Mouse (Mus musculus) stomach, embryonic 15.5 days (tissue): ENCODE data around the gene Npnt. TPM values are rescaled to one million over a fixed set of nuclear protein-coding genes. Genes with fewer than 3 reads are reported as not detected.

ENCODE experiments used
- ATAC-seq: fragments of 200-750 bp; cut with Nextera tagmentation; 2 replicates; pipeline ENCODE4 v1.8.0; 2017; ENCODE audit warnings: low read depth, moderate number of reproducible peaks, moderate TSS enrichment; ENCODE audit not compliant: insufficient read depth, low FRiP score
- H3K27ac ChIP-seq: fragments of 300-500 bp; sonication (generic); 2 replicates; pipeline ENCODE4 v1.5.1; 2015; ENCODE audit warnings: mild to moderate bottlenecking, inconsistent platforms
- H3K27me3 ChIP-seq: fragments of 300-500 bp; sonication (generic); replicated peaks from 2 replicates; pipeline ENCODE4 v1.6.1; 2015; ENCODE audit warnings: inconsistent platforms
- H3K36me3 ChIP-seq: fragments of 300-500 bp; sonication (generic); 2 replicates; pipeline ENCODE4 v1.6.1; 2015; ENCODE audit warnings: inconsistent platforms
- H3K4me1 ChIP-seq: fragments of 300-500 bp; sonication (generic); 2 replicates; pipeline ENCODE4 v1.6.1; 2015; ENCODE audit warnings: inconsistent platforms
- H3K4me2 ChIP-seq: fragments of 300-500 bp; sonication (generic); 2 replicates; pipeline ENCODE4 v1.6.1; 2015; ENCODE audit warnings: mild to moderate bottlenecking, inconsistent platforms
- H3K4me3 ChIP-seq: fragments of 300-500 bp; sonication (generic); replicated peaks from 2 replicates; pipeline ENCODE4 v1.5.1; 2015; ENCODE audit warnings: inconsistent platforms
- H3K9ac ChIP-seq: fragments of 300-500 bp; sonication (generic); 2 replicates; pipeline ENCODE4 v1.6.1; 2015; ENCODE audit warnings: inconsistent platforms
- H3K9me3 ChIP-seq: fragments of 300-500 bp; sonication (generic); 2 replicates; pipeline ENCODE4 v1.6.1; 2016; ENCODE audit warnings: inconsistent platforms
- WGBS: fragments of 180-500 bp; shearing (Covaris S2); methylation state at CpG from one replicate; pipeline ENCODE4 v1.1.7; 2015; 5-methylcytosine and 5-hydroxymethylcytosine counted together
- polyA plus RNA-seq: library from polyadenylated mRNA; unstranded; fragments of >200 nt; fragmentation: Nextera tagmentation; extraction: Ambion mirVana; gene quantifications from 2 replicates; pipeline ENCODE4 v1.2.1, GENCODE M21; 2015

Npnt gene
- polyA plus RNA-seq, 1 experiment from 2014 or later = 51.4 TPM

DNA sequence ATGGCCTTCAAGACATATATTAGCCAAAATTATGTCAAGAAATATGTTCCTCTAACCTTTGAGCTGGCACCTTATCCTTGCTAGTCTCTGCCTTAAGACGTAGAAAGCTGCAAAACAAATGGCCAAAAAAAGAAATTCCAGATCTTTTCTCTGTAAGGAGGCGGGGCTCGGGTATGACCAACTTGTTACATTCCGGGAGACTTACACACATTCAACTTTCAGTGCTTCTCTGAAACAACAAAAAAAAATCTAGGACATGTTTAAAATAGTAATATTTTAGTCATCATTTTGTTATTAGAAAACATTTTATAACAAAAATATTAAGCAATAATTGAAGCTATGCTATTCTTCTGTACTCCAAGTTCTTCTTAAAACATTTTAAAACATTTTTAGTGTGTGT is 18.6 kb downstream of the Npnt start:
- Histone ChIP-seq H3K4me2 (no peak overlapping the region), H3K9me3 (no peaks in the 10 kb centered on the region), H3K27me3 (no peaks in the 10 kb centered on the region), H3K36me3 (no peaks in the 10 kb centered on the region), H3K4me1 (0 out of 2 replicates have a peak, but pooled peaks cover 6% of the 10 kb centered on the region), H3K9ac (no peak overlapping the region), H3K27ac (no peak overlapping the region), H3K4me3 (no peak overlapping the region)
- no peak for ATAC-seq
- 79% methylated on average over 4 of the region's 4 CpGs for WGBS

DNA sequence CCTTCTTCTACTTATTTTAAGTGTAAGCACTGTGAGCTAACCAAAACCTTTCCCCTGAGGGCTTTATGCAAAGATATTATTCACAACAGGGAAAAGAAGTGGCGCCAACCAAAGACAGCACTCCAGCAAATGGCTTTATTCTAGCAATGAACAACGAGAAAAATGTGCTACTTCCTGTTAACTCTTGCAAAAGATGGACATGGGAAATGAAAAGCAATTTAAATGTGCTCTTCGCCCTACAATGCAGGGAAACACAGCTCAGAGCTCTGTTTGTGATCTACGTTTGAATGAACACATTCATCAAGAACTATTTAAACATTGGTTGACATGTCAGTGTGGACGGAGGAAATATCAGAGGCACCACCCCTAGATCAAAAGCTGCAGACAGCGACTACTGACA is 20.2 kb downstream of the Npnt start:
- Histone ChIP-seq H3K4me3 (no peak overlapping the region), H3K27me3 (no peaks in the 10 kb centered on the region), H3K4me1 (0 out of 2 replicates have a peak, but pooled peaks cover 6% of the 10 kb centered on the region), H3K27ac (no peak overlapping the region), H3K9ac (no peak overlapping the region), H3K4me2 (no peak overlapping the region), H3K9me3 (no peaks in the 10 kb centered on the region), H3K36me3 (no peaks in the 10 kb centered on the region)
- no peak for ATAC-seq
- 11% methylated on average over 6 of the region's 6 CpGs for WGBS

DNA sequence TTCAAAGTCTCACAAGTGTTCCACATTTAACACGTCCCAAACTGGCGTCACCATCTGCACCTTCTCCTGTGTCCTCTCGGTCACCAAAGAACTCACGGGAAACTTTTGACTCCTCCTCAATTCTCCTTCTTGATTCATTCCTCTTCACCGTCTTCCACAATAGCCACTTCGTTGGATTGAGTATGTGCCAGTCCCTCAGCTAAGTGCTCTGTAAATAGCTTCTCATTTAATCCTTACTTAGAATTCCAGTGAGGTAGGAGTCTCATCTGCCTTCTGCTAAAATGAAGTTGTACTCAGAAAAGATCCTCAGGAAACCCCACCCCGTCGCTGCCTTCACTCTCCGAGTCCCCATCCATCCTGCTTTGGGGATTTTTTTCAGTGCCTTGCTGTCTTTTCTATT is 21.9 kb downstream of the Npnt start:
- H3K36me3 ChIP-seq = no peaks in the 10 kb centered on the region
- no peak for ATAC-seq
- 0 out of 2 replicates have a peak, but pooled peaks cover 6% of the 10 kb centered on the region for H3K4me1 ChIP-seq
- H3K9ac ChIP-seq = no peak overlapping the region
- no peak overlapping the region for H3K4me3 ChIP-seq
- no peaks in the 10 kb centered on the region for H3K27me3 ChIP-seq
- H3K27ac ChIP-seq = no peak overlapping the region
- no peak overlapping the region for H3K4me2 ChIP-seq
- WGBS = 89% methylated on average over 9 of the region's 9 CpGs
- no peaks in the 10 kb centered on the region for H3K9me3 ChIP-seq

DNA sequence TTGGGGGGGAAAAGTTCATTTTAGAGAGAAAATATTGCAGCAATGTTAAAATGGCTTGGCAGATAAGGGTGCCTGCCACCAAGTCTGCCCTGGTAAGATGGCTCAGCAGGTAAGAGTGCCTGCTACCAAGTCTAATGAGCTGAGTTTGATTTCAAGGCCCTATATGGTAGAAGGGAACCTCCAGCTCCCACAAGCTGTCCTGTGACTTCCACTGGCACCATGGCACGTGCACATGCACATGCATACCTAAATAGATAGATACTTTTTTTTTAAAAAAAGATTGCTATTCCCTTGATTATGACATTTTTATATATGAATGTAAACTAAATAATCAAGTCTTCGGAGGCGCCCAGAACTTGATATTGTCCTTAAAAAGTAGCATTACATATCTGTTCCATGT is 30.3 kb downstream of the Npnt start:
- WGBS = 90% methylated on average over 3 of the region's 3 CpGs
- no peak overlapping the region for H3K4me2 ChIP-seq
- no peaks in the 10 kb centered on the region for H3K36me3 ChIP-seq
- H3K27me3 ChIP-seq = no peaks in the 10 kb centered on the region
- no peak overlapping the region for H3K4me3 ChIP-seq
- no peaks in the 10 kb centered on the region for H3K9me3 ChIP-seq
- H3K4me1 ChIP-seq = no peaks in the 10 kb centered on the region
- ATAC-seq = no peak
- H3K27ac ChIP-seq = no peak overlapping the region
- H3K9ac ChIP-seq = no peak overlapping the region

DNA sequence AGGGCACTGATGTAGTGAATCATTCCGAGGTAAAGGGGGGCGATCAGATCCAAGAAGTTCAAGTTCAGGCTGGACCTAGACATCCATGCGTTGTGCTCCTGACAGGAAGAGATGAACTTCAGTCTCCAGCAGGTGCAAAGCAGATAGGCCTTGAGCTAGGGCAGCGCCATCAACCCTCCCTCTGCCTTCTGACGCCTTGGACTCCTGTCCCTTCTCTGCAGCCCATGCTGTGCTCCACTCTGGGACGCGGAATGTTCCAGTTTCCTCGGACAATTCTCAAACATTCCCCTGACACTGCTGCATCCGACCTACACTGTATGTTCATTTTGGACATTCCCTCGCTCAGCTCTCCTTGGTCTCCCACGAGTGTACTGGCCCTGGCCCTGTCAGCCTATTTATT is 30.9 kb downstream of the Npnt start:
- Histone ChIP-seq H3K9me3 (no peaks in the 10 kb centered on the region), H3K36me3 (no peaks in the 10 kb centered on the region), H3K9ac (no peak overlapping the region), H3K27ac (no peak overlapping the region), H3K27me3 (no peaks in the 10 kb centered on the region), H3K4me1 (no peaks in the 10 kb centered on the region), H3K4me3 (no peak overlapping the region), H3K4me2 (no peak overlapping the region)
- ATAC-seq = no peak
- WGBS = 92% methylated on average over 11 of the region's 11 CpGs

DNA sequence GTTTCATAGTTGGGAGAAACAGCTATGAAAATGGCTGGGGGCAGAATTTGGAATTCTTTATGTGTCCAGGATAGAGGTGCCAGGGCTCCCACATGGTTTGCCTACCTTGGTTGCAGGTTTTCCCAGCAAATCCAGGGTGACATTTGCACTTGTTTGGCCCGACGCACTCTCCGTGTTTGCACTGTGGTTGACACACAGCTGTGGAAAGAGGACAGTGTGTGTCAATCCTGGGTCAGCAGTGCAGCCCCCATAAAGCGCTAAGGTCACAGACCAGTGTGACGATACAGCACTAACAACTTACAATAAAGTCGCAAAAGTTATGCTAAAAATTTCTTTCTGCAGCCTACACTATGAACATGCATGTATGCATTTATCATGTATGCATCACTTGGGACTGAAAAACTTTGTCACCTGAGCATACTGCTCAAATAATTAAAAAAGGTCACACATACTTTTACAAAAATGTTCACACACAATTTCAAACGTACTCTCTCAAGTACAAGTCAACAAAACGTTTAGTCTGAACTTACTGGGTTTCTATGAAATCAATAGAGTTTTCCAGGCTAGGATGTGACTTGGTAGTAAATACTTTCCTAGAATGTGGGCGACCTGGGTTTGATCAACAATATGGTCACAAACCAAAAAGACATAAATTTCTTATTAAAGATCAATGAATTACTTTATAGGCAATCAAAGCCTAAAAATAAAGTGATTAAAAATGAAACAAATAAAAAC is 32.6 kb downstream of the Npnt start:
- no peak overlapping the region for H3K4me2 ChIP-seq
- H3K36me3 ChIP-seq = no peaks in the 10 kb centered on the region
- H3K4me1 ChIP-seq = no peaks in the 10 kb centered on the region
- no peaks in the 10 kb centered on the region for H3K9me3 ChIP-seq
- ATAC-seq = no peak
- WGBS = 77% methylated on average over 9 of the region's 9 CpGs
- no peak overlapping the region for H3K4me3 ChIP-seq
- no peaks in the 10 kb centered on the region for H3K27me3 ChIP-seq
- H3K9ac ChIP-seq = no peak overlapping the region
- H3K27ac ChIP-seq = no peak overlapping the region

DNA sequence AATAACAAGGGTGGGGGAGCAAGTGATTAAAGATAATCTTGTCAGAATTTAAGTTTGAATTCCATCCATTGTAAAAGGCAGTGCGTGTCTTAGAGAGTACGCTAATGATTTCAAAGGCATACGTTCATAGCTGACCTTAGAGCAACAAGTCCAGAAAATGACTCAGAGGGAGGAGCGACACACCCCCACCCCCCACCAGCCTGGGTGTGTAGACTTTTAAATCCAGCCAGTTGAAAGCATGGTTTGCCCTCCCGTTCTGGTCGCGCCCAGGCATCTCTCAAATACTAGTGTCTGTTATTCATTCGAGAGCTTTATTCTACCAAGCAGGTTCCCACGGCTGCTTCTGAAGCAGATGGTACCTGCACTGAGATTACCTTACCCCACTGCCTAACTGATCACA is 34.4 kb downstream of the Npnt start:
- 69% methylated on average over 9 of the region's 9 CpGs for WGBS
- Histone ChIP-seq H3K27ac (no peak overlapping the region), H3K4me1 (no peaks in the 10 kb centered on the region), H3K4me3 (no peak overlapping the region), H3K9ac (no peak overlapping the region), H3K9me3 (no peaks in the 10 kb centered on the region), H3K4me2 (no peak overlapping the region), H3K36me3 (no peaks in the 10 kb centered on the region), H3K27me3 (no peaks in the 10 kb centered on the region)
- no peak for ATAC-seq

DNA sequence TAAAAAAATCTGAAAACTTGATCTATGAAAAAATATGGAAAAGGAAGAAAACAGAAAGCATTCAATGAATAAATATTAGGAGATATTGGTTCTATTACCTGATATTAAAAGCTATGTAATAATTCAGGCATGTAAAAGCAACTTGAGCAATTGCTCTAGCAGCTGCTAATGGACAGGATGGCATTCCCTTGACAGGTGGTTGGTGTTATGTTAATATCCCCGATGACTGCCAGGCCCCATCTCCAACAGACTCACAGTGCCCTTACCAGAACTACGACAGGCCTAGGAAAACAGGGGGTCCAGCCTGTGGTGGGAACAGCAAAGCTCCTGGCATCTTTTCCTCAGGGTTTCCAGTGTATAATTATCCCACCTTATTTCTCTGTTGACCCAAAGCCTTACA is 37.7 kb downstream of the Npnt start:
- Histone ChIP-seq H3K36me3 (no peaks in the 10 kb centered on the region), H3K27ac (no peak overlapping the region), H3K4me3 (no peak overlapping the region), H3K4me2 (no peak overlapping the region), H3K9ac (no peak overlapping the region), H3K9me3 (no peaks in the 10 kb centered on the region), H3K27me3 (no peaks in the 10 kb centered on the region), H3K4me1 (no peaks in the 10 kb centered on the region)
- ATAC-seq = no peak
- 72% methylated on average over 2 of the region's 2 CpGs for WGBS

DNA sequence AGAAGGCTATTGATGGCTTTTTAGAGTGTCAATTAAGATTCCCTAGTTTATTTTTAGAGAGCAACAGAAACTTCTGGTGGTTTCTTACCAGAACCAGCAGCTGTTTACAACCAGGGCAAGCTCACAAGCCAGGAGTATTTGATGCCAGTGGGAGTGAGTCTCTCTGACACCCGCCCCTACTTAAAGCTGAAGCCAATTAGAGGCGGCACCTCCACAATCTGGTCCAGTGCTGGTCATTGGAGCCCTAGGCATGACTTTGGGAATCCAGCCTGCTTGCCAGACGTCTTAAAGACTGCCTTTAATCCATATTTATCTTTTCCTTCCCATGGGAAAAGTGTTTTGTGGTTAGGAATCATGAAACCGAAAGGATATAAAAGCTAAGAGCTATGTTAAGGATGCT is 38.4 kb downstream of the Npnt start:
- no peak for ATAC-seq
- Histone ChIP-seq H3K9ac (no peak overlapping the region), H3K4me1 (no peaks in the 10 kb centered on the region), H3K27me3 (no peaks in the 10 kb centered on the region), H3K4me2 (no peak overlapping the region), H3K9me3 (no peaks in the 10 kb centered on the region), H3K4me3 (no peak overlapping the region), H3K36me3 (no peaks in the 10 kb centered on the region), H3K27ac (no peak overlapping the region)
- 67% methylated on average over 4 of the region's 4 CpGs for WGBS

DNA sequence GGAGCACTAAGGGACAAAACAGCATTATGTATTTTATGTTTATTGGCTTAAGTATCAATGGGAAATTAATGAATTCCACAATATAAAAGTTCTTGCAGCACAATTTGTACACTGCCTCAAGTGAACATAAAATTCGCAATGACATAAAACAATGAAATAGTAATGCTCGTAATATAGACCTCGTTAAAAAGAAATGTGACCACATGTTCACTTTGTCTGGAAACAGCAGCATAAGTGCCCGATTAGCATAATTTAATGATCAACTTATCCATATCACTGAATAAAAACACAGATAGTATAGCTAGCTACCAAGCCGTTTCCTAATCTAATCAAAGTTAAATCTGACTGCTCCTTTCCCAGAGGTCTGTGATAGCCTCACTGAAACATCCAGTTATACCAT is 39.4 kb downstream of the Npnt start:
- H3K4me3 ChIP-seq = no peak overlapping the region
- no peaks in the 10 kb centered on the region for H3K4me1 ChIP-seq
- H3K9ac ChIP-seq = no peak overlapping the region
- 84% methylated on average over 5 of the region's 5 CpGs for WGBS
- ATAC-seq = no peak
- H3K27me3 ChIP-seq = no peaks in the 10 kb centered on the region
- H3K9me3 ChIP-seq = no peaks in the 10 kb centered on the region
- no peak overlapping the region for H3K4me2 ChIP-seq
- H3K27ac ChIP-seq = no peak overlapping the region
- H3K36me3 ChIP-seq = no peaks in the 10 kb centered on the region

DNA sequence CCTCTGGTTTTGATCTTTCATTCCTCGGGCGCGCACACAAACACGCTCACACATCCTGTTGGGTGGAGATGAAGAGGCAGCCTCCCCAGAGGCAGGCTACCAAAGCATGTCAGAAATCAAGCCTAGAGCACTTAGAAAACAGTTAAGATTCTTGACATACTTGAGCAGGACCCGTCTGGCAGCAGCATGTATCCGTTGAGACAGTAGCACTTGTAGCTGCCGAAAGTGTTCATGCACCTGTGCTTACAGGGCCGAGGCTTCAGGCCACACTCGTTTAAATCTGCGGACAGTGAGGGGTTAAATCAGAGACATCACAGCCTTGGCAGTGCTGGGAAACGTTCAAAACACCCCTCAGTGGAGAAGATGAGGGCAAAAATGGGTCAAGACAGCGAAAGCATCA is 40.4 kb downstream of the Npnt start:
- 46% methylated on average over 12 of the region's 12 CpGs for WGBS
- ATAC-seq = no peak
- Histone ChIP-seq H3K27ac (no peak overlapping the region), H3K9ac (no peak overlapping the region), H3K9me3 (no peaks in the 10 kb centered on the region), H3K4me1 (no peaks in the 10 kb centered on the region), H3K4me3 (no peak overlapping the region), H3K4me2 (no peak overlapping the region), H3K36me3 (no peaks in the 10 kb centered on the region), H3K27me3 (no peaks in the 10 kb centered on the region)

DNA sequence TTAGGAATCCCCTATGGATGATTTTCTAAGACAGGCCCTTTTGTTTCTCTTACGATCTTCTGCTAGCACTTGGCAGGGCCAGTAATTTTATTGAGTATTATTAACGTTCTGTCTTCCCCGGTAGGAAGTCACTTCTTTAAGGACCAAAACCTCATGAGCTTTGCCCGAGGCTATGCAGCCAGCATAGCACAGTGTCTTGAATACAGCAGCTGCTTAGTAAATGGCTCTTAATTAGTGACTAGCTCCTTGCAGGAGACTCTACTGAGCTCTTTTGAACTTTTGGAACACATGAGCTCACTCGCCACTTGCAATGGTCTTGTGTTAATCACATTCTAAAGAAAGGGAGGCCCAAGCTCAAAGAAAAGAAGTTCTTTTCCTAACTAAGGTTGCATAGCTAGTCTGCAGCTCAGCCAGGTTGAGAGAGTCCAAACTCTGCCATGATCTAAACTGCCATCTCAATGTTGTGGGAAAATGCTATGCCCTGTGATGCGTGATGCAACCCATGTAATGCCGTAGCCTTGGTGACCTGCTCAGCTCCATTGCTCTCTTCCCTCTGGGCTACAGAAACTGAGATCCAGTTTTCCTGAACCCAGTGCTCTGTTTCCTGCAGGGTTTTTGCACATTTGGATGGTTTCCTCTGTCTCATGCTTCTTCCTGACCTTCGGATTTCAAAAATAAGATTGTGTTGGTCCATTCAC is 42.4 kb downstream of the Npnt start:
- H3K4me3 ChIP-seq = no peak overlapping the region
- H3K27ac ChIP-seq = no peak overlapping the region
- no peak for ATAC-seq
- no peaks in the 10 kb centered on the region for H3K9me3 ChIP-seq
- no peaks in the 10 kb centered on the region for H3K4me1 ChIP-seq
- no peak overlapping the region for H3K9ac ChIP-seq
- no peak overlapping the region for H3K4me2 ChIP-seq
- WGBS = 88% methylated on average over 8 of the region's 8 CpGs
- no peaks in the 10 kb centered on the region for H3K36me3 ChIP-seq
- H3K27me3 ChIP-seq = no peaks in the 10 kb centered on the region
